Mouse (Mus musculus) myocyte (in vitro differentiated cells): Measurements from ENCODE around the gene Tgoln1. TPM values are rescaled to one million over a fixed set of nuclear protein-coding genes. Genes with fewer than 3 reads are reported as not detected.

ENCODE experiments used
- H3K27me3 ChIP-seq: one replicate; pipeline ENCODE4 v1.6.1; 2011; ENCODE audit not compliant: control insufficient read depth, insufficient read depth, insufficient read length
- H3K36me3 ChIP-seq: one replicate; pipeline ENCODE4 v1.6.1; 2011; ENCODE audit not compliant: control insufficient read depth, insufficient read depth
- H3K4me2 ChIP-seq: one replicate; pipeline ENCODE4 v1.6.1; 2011; ENCODE audit warnings: low read depth, control low read depth
- H3K4me3 ChIP-seq: one replicate; pipeline ENCODE4 v1.5.1; 2011; ENCODE audit warnings: mild to moderate bottlenecking, control low read depth, moderate library complexity
- H3K79me2 ChIP-seq: one replicate; pipeline ENCODE4 v1.6.1; 2011; ENCODE audit not compliant: control insufficient read depth, insufficient read depth
- H3ac ChIP-seq: one replicate; pipeline ENCODE4 v1.6.1; 2011; ENCODE audit not compliant: control insufficient read depth, insufficient read length
- CEBPB ChIP-seq: IDR thresholded peaks from 2 replicates; pipeline ENCODE4 v1.6.1; 2011; ENCODE audit warnings: mild to moderate bottlenecking, moderate library complexity; ENCODE audit not compliant: poor library complexity, insufficient read depth, severe bottlenecking
- E2F4 ChIP-seq: IDR thresholded peaks from one replicate; pipeline ENCODE4 v1.6.1; 2011; ENCODE audit warnings: mild to moderate bottlenecking, control low read depth, moderate library complexity; ENCODE audit not compliant: insufficient read depth
- MAX ChIP-seq: IDR thresholded peaks from one replicate; pipeline ENCODE4 v1.6.1; 2011; ENCODE audit warnings: low read depth, mild to moderate bottlenecking, control low read depth
- MYOD1 ChIP-seq, 3 experiments: IDR thresholded peaks; one replicate each; pipeline ENCODE4 v1.6.1; 2011; ENCODE audit warnings: control low read depth in 2 of 3, low read depth in 2 of 3, mild to moderate bottlenecking in 2 of 3, moderate library complexity in 1 of 3; ENCODE audit not compliant: insufficient read length in 2 of 3, control insufficient read depth in 1 of 3
- MYOG ChIP-seq, 3 experiments: IDR thresholded peaks; one replicate each; pipeline ENCODE4 v1.6.1; 2011; ENCODE audit warnings: control low read depth in 2 of 3, low read depth in 2 of 3, mild to moderate bottlenecking in 2 of 3; ENCODE audit not compliant: insufficient read length in 2 of 3, control insufficient read depth in 1 of 3, insufficient read depth in 1 of 3
- POLR2A ChIP-seq: IDR thresholded peaks from one replicate; pipeline ENCODE4 v1.6.1; 2011; ENCODE audit warnings: low read depth, mild to moderate bottlenecking, control low read depth, moderate library complexity; ENCODE audit not compliant: insufficient read length
- POLR2AphosphoS2 ChIP-seq: IDR thresholded peaks from one replicate; pipeline ENCODE4 v1.6.1; 2011; ENCODE audit warnings: low read depth, control low read depth; ENCODE audit not compliant: insufficient read length
- REST ChIP-seq: IDR thresholded peaks from one replicate; pipeline ENCODE4 v1.6.1; 2011; ENCODE audit warnings: mild to moderate bottlenecking, control low read depth, moderate library complexity; ENCODE audit not compliant: insufficient read depth, insufficient read length
- SRF ChIP-seq: IDR thresholded peaks from one replicate; pipeline ENCODE4 v1.6.1; 2011; ENCODE audit warnings: low read depth; ENCODE audit not compliant: control insufficient read depth, insufficient read length
- TCF12 ChIP-seq: IDR thresholded peaks from one replicate; pipeline ENCODE4 v1.6.1; 2011; ENCODE audit warnings: mild to moderate bottlenecking, control low read depth; ENCODE audit not compliant: poor library complexity, insufficient read depth, severe bottlenecking
- TCF3 ChIP-seq: IDR thresholded peaks from one replicate; pipeline ENCODE4 v1.6.1; 2011; ENCODE audit warnings: low read depth, control low read depth; ENCODE audit not compliant: insufficient read length
- USF1 ChIP-seq: IDR thresholded peaks from one replicate; pipeline ENCODE4 v1.6.1; 2011; ENCODE audit warnings: low read depth, mild to moderate bottlenecking, control low read depth, moderate library complexity
- polyA plus RNA-seq: library from polyadenylated mRNA; unstranded; fragments of >200 nt; fragmentation: generic; extraction: Trizol; gene quantifications from one replicate; pipeline ENCODE4 v1.2.1, GENCODE M21; 2012; ENCODE audit warnings: missing spikeins

Gene Tgoln1
- polyA plus RNA-seq, 1 experiment, result 16.3 TPM

DNA sequence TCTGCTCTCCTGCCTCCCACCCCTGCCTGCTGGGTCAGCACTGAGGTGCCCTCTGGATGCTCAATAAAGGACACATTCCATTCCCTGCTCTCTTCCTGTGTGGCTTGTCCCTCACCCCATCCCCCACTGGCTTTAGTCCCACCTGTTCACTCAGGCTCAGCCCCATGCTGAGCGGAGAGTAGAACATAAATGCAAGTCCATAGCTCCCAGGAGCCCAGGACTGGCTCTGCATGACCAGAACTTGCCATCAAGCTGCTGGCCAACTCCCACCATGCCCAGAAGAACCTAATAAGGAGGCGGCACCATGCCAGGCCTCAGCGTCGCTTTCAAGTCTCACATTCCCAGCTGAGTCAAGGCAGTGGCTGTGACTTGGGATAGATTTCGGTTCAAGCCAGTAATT, 53.9 kb downstream of the Tgoln1 start:
- Histone ChIP-seq H3K36me3 (no peaks in the 10 kb centered on the region), H3ac (no peak overlapping the region), H3K79me2 (no peaks in the 10 kb centered on the region), H3K4me3 (no peak overlapping the region), H3K4me2 (no peak overlapping the region), H3K27me3 (no peaks in the 10 kb centered on the region)
- TF ChIP-seq TCF3, result no peak
- TF ChIP-seq MYOD1 (IDR thresholded peaks at IDR 0.05; ENCODE audit: control insufficient read depth in 1 of 3, insufficient read length in 2 of 3, low read depth in 2 of 3), result peak in 1 of 3 experiments; percentile 29
- TF ChIP-seq TCF12, result no peak
- no peak for TF ChIP-seq MAX
- TF ChIP-seq CEBPB, result no peak
- no peak for TF ChIP-seq POLR2AphosphoS2

GRCm38 (mm10) chr6:72562486-72562885, 54.3 kb downstream of the Tgoln1 start:
- no peak overlapping the region for H3K4me3 ChIP-seq
- TF ChIP-seq SRF, result no peak
- TF ChIP-seq REST, result no peak
- no peak for TF ChIP-seq MYOD1 (IDR thresholded peaks at IDR 0.05; ENCODE audit: control insufficient read depth in 1 of 3, insufficient read length in 2 of 3, low read depth in 2 of 3)
- no peak for TF ChIP-seq MAX
- TF ChIP-seq TCF12, result no peak
- no peak for TF ChIP-seq E2F4
- no peak for TF ChIP-seq CEBPB
- TF ChIP-seq USF1, result no peak
- TF ChIP-seq POLR2AphosphoS2, result no peak
- TF ChIP-seq TCF3, result no peak
- TF ChIP-seq MYOG (IDR thresholded peaks at IDR 0.05; ENCODE audit: control insufficient read depth in 1 of 3, insufficient read depth in 1 of 3, insufficient read length in 2 of 3, low read depth in 2 of 3), result no peak
- no peak for TF ChIP-seq POLR2A
- no peaks in the 10 kb centered on the region for H3K27me3 ChIP-seq

DNA sequence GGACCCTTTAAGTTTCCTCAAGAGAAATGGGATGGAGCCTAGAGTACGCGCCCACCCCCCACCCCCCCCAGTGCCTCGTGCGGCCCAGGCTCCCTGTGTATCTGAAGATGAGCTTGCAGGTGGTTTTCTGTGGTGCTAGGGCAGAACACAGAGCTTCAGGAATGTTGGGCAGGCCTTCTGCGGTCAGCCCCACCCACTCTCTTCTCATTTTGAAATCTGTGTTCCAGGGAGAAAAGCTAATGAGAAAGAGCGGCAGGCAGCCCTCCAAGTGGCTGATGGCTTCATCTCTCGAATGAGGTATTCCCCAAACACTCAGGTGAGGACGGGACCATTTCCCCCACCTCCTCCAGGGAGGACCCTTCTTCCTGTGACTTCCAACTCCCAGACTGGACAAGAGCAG, 56.0 kb downstream of the Tgoln1 start:
- Histone ChIP-seq H3ac (no peak overlapping the region), H3K79me2 (no peaks in the 10 kb centered on the region), H3K4me2 (no peak overlapping the region), H3K36me3 (no peaks in the 10 kb centered on the region), H3K4me3 (no peak overlapping the region), H3K27me3 (no peaks in the 10 kb centered on the region)
- no peak for TF ChIP-seq CEBPB
- TF ChIP-seq E2F4, result no peak
- no peak for TF ChIP-seq USF1
- TF ChIP-seq MAX, result no peak
- no peak for TF ChIP-seq MYOD1 (IDR thresholded peaks at IDR 0.05; ENCODE audit: control insufficient read depth in 1 of 3, insufficient read length in 2 of 3, low read depth in 2 of 3)
- TF ChIP-seq POLR2A, result no peak
- TF ChIP-seq REST, result no peak
- no peak for TF ChIP-seq MYOG (IDR thresholded peaks at IDR 0.05; ENCODE audit: control insufficient read depth in 1 of 3, insufficient read depth in 1 of 3, insufficient read length in 2 of 3, low read depth in 2 of 3)

More at GRCm38 (mm10) chr6:72562486-72562885, 54.3 kb downstream of the Tgoln1 start:
- Histone ChIP-seq H3K79me2 (no peaks in the 10 kb centered on the region), H3K4me2 (no peak overlapping the region), H3K36me3 (no peaks in the 10 kb centered on the region), H3ac (no peak overlapping the region)

Other genes with a start within 250 kb of the Tgoln1 start
- gene Vamp5, start 236.5 kb downstream of the Tgoln1 start, polyA plus RNA-seq, result 544 TPM
- gene Vamp8, start 226.3 kb downstream of the Tgoln1 start, polyA plus RNA-seq, result 107 TPM
- gene Ggcx, start 202.7 kb downstream of the Tgoln1 start, polyA plus RNA-seq, result 17.5 TPM
- 142 TPM for gene Mat2a, start 177.4 kb downstream of the Tgoln1 start, polyA plus RNA-seq
- 1.1 TPM for gene Sh2d6, start 95.3 kb downstream of the Tgoln1 start, polyA plus RNA-seq
- 394 TPM for gene Capg, start 72.6 kb downstream of the Tgoln1 start, polyA plus RNA-seq
- gene Elmod3, start 18.6 kb downstream of the Tgoln1 start, polyA plus RNA-seq, result 6.4 TPM
- 14.9 TPM for gene Retsat, start 18.5 kb downstream of the Tgoln1 start, polyA plus RNA-seq
- 13.3 TPM for gene Tcf7l1, start 172.3 kb upstream of the Tgoln1 start, polyA plus RNA-seq